Mouse (Mus musculus) urinary bladder, postnatal 14 days (tissue): ENCODE results near the gene Wbp11.

Source experiments
- DNase-seq: peaks from one replicate; pipeline ENCODE4 v3.0.0; 2021; ENCODE audit warnings: low spot score

The Wbp11 gene

DNA sequence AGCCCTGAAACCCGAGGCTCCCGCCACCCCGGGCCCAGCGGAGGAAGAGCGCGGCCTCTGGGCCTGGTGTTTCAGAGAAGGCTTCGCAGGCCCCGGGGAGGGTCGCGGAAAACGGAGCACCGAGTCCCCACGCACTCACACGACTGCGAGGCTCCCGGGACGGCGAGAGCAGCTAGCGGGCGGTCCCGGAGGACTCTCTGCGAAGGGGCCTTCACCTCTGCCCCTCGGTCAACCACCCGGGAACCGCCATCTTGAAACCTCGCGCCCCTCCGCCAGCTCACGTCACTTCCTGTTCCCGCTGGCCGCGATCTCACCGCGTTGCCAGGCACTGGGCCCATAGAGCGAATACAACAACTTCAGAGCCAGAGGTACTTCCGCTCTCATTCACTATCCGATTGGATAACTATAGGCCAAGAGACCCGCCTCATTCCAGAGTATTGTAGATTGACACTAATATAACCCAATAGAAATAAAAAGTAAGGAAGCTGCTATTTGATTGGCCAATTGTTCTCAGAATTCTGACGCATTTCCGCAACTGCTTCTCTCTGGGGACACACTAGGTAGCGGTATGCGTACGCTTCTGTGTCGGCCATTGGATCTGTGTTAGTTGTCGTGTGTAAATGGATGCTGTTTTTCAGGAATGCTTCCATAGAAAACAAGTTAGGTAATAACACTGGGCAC, at the start of gene Wbp11:
Gene Wbp11 (minus strand): TSS at position 353 of the 681 bp plus-strand sequence.
- peak; percentile 95 for DNase-seq

- peak; percentile 73 for DNase-seq
These were observed 47.6 kb upstream of the Wbp11 start, which contains the start of gene Mgp for GRCm38 (mm10) chr6:136875670-136876069. Gene Mgp, minus strand, starts transcription at chr6:136875823.

DNA sequence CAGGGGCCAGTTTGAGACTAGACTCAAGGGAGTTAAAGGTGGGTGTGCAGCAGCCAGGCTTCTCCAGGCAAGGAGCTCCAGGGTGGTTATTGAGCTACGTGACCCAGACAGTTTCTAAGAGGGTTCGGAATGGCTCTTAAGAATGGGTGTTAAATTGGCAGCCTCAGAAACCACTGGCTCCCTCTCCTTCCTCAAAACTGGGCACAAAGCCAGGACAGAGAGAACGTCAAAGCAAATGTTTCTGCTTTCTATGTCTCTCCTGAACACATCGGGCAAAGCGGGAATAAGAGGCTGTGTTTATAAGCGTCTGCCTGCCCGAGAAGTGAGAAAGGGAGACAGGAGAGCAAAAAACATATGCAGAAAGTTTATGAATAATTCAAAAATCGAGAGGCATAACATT, 46.6 kb upstream of the Wbp11 start:
- peak; percentile 36 for DNase-seq

DNA sequence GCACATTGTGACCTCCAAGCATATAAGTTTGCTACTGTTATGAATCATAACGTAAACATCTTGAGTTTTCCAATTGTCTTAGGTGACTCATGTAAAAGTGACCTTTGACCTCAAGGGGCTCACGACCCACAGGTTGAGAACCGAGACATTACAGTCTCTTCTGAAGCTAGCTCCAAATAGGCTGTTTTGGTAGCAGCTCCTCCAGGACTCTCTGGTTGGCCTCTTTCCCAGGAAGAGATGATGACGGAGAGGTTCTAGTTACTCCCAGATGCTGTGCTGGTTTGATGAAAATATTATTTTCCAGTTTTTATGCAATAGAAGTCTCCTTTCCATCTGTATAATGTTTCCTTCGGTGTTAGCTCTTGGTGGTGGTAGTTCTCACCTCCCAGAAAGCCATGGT, 40.9 kb upstream of the Wbp11 start:
- DNase-seq = no peak

GRCm38 (mm10) chr6:136866150-136866549, 38.1 kb upstream of the Wbp11 start:
- DNase-seq = peak; percentile 33

DNA sequence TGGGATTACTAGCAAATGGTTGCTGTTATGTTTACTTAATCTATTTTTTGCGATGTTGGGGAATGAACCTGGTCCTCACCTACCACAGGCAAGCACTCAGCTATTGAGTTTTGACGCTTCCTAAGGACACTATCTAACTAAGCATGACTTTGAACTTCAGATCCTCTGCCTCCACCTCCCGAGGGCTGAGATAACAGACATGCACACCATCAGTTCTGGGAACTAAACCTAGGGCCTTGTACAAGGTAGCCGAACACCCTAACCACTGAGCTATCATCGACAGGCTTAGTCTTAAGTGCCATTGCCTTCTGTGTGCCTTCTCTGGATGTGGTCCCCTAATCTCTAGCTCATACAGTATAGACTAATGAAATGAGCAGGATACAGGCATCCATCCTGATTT, 37.3 kb upstream of the Wbp11 start:
- DNase-seq = no peak

DNA sequence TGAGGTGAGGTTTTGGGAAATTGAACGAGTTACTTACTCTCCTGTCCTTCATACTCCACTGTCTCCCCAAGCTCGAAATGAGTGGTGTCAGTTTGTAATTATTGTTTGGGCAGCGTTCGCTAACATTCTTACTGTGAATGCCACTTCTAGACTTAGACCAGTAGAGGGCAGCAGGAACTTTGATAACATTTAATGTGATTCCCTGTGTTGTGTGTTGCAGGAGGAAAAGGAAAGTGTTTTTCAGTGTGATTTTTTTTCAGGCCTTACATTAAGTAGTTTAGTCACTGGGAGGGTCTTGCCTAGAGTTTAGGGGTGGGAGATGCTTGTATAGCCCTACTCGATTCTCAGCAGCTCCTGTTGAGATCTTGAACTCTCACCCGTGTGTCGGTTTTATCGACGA, 33.0 kb upstream of the Wbp11 start:
- no peak for DNase-seq

DNA sequence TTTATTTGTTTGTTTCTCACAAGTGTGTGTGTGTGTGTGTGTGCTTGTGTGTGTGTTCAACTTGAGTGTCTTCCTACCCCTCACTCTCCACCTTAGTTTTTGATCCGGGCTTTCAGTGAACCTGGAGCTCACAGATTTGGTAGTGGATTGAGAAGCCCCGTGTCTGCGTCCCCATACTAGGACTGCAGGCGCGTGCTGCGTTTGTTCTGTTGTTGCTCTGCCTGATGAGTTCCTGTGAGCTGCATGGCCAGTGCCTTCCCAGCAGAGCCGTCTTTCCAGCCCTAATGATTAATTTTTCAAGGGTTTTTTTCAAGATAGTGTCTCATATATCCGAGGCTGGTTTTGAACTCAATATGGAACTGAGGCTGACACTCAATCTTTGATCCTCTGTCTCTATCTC, 30.4 kb upstream of the Wbp11 start:
- DNase-seq = no peak

DNA sequence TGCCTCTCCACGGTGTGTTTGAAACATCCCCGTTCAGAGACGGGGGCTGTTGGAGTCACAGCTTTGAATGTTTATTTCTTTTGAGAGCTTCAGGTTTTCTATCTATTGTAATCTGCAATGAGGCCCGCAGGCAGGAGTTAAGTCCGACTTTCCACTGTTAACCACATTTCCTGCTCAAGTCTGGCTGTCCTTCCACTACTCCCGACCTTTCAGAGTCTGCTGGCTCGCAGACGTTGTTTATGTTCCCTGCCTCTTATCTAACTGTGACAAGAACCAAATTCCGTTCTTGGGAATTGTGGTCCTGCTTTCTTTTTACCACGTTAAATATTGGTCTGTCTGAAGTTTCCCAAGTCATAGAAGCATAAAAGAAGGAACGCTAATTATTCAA, 29.8 kb upstream of the Wbp11 start:
- DNase-seq = peak; percentile 49

DNA sequence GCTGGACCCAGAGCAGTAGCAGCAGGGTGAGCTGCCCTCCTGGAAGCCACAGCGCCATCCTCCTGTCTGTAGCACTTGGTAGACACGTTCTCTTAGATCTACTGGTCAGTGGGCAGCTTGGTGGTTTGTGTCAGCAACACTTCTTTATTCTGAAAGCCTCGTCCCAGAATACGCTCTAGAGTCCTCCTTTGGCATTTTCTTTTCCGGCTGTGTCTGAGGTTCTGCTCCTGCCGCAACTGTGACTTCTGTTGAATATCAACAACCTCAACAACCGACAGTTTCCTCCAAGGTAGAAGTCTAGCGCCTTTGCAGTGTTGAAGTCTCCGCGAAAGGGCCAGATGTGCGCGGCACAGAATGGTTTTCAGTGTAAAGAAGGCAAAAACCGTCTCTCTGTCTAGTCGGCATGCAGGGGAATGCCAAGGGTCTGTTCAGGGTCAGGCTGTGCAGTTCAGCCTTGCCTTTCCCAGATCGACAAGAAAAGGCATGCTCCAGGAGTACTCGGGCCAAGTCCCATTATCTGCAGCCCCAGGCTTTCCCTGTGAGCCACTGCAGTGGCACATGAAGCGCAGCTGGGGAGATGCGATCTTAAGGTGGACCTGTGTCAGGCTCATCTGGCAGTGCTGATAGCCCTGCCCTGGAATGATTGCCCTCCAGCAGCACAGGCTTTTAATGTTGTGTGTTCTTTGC, 29.3 kb upstream of the Wbp11 start, which contains the start of gene Art4:
Gene Art4 (minus strand): TSS at position 548 of the 687 bp plus-strand sequence.
- peak; percentile 52 for DNase-seq

GRCm38 (mm10) chr6:136856071-136856636, 28.1 kb upstream of the Wbp11 start:
- DNase-seq = peak; percentile 61

GRCm38 (mm10) chr6:136855183-136855582, 27.1 kb upstream of the Wbp11 start:
- DNase-seq = no peak

DNA sequence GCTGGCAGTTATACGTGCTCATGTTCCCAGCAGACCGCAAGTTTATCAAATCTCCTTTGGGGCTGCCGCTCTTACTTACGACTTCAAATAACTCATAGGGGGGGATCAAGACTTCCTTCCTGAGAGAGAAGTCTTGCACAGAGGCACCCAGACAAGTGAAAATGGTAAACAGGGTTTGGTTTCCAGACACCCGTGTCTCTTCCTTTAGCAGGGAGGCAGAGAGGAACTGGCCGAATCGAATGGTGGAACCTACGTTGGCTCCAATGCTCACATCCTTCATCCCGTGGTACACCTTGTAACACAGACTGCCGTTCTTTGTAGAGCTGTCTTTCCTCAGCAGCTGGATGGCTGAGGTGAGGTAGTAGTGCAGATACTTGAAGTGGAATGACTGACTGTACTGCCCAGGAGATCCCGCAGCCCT, 26.3 kb upstream of the Wbp11 start:
- DNase-seq = no peak

DNA sequence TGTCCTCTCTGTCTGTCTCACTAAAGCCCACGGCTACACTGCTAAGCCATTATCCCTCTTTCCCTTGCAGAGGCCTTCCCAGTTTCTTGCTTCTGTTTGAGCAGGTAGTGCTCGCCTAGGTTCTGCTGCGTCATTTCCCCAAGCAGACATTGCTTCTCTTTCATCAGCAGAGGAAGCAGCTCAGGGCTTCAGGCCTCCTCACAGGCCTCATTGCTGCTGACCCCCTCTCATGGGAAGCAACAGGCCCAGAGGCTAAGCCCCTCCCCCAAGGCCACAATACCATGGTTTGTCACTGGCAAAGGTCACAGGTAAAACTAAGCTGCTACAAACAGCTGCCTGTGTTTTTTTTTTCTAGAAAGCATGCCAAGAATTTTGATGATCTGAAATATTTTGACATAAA, 24.7 kb upstream of the Wbp11 start:
- DNase-seq = no peak

DNA sequence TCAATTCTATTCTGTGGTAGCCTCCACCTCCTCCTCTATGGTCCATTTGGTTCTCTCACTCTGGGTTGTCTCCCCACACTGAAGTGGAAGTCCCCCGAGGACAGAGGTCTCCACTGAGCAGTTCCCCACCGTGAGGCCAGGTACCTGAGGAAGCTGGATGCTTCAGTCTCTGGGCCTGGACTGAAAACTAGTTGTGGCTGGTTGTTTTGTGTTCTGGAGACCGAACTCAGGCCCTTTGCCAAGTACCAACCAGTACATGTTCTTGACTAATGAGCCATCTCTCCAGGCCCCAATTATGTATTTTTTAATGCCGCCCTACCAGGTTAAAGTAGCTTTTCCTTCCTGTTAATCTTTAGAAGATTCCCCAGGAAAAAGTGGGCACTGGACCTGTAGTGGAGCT, 24.3 kb upstream of the Wbp11 start:
- DNase-seq = no peak

GRCm38 (mm10) chr6:136850267-136850666, 22.2 kb upstream of the Wbp11 start:
- no peak for DNase-seq

- DNase-seq = no peak
These were observed 20.9 kb upstream of the Wbp11 start for GRCm38 (mm10) chr6:136848971-136849370.

DNA sequence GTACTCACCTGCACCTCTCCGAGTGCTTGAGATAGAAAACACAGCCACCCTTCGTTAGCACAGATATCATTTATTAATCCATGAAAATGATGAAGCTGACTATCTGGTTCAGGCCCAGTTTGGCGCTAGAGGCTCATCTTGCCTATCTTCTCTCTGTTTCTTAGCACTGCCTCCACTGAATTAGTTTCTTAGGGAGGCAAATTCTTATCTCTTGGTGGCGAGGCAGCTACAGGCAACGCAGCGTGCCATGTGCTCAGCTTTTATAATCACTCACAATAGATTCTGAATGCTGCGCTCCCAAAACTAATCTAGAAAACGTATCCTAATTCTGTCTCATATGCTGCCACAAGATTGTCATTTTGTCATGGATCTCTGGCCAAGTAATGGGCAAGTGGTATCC, 20.4 kb upstream of the Wbp11 start:
- no peak for DNase-seq

DNA sequence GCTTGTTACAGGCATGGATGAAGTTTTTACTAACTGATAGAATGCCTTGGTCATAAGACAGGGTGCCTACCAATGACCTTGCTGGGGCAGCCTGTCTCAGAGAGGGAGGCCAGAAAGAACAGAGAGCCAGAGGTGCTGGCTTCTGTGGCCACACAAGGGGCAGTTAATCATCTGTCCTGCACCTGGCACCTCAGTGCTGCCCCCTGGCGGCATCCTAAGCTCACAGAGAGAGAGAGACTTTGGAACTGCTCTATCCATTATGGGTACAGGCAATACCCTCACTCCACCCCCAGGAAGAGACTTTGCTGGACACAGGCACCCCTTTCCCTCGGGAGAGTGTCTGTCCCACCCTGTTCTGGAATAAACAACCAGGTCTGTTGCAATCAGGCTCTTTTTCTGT, 19.8 kb upstream of the Wbp11 start:
- DNase-seq = peak; percentile 61

DNA sequence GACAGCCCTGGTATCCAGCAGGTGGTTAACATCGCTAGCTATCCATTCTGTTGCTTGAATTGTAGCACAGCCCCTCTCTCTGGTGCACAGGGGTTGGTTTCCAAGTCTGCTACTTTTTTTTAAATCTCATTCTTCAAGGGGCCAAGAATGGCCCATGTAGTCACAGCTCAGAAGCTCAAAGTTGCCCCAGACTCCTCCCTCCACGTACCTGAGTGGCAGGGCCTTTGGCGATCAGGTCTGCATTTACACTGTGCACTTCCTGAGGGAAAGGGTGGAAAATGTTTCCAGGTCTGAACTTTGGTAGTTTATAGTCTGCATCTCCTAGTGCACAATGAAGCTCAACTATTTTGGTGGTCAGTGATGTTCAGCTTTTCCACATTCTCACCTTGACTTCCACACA, 19.2 kb upstream of the Wbp11 start:
- DNase-seq = no peak

DNA sequence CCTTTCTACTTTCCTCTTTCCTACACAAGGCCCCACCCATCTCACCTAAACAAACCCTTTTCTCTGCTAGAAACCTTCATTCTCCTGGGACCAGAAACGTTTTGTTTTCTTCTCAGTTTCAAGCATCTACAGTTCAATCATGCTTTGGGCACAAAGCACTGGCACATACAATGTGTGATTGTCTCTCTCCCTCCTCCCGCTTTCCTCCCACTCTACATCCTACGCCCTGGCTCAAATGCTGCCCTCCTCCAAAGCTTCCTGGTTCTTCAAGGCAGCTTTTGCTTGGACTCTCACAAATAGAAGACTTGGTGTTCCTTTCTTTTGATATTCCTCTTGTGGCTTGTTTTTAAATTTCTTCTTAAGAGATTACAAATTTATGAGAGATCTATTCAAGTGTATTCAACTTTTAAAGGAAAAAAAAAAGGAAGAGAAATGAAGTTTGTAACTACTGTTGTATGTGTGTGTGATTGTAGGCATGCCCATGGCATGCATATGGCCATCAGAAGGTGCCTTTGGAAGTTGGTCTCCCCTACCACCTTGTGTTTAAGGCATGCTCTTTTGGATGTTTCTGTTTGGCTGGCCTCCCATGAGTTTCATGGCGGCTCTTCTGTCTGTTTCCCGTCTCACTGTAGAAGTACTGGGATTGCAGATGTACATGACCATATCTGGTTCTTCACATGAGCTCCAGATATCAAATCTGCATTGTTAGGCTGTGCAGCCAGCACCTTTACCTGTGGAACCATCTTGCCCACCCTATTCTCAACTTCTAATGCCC, 17.9 kb upstream of the Wbp11 start:
- DNase-seq = no peak

- no peak for DNase-seq
These were observed 16.9 kb upstream of the Wbp11 start for GRCm38 (mm10) chr6:136844903-136845302.

DNA sequence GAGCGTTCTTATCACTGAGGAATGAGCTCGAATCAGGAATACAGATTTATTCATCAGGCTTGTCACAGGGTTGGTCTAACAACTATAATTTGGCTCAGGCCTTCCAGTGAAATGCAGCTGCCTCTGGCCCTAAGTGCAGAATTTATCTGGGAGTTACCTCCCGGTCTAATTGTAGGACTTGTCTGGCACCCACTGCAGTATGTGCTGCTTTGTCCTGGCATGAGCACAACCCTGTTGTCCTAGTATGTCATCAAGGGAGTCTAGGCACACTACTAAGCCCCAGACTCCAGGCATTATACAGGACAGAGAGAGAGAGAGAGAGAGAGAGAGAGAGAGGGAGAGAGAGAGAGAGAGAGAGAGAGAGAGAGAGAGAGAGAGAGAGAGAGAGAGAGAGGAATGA, 9.3 kb upstream of the Wbp11 start:
- DNase-seq = no peak
